Mouse (Mus musculus): ENCODE results near the gene Hbq1a. TPM values are rescaled to one million over a fixed set of nuclear protein-coding genes. Genes with fewer than 3 reads are reported as not detected.

Gene Hbq1a
- polyA plus RNA-seq, 1 experiment from 2014 or later: 1.5 TPM

Other genes with a start within 250 kb of the Hbq1a start
- 1.5 TPM in 1 of 2 replicates, not detected in the other for gene Il9r, start 99.8 kb upstream of the Hbq1a start, polyA plus RNA-seq (2015; fragmentation: Nextera tagmentation; extraction: Ambion mirVana)
- 45.6 and 54.3 TPM in 2 replicates for gene Snrnp25, start 94.7 kb upstream of the Hbq1a start, polyA plus RNA-seq (2015; fragmentation: Nextera tagmentation; extraction: Ambion mirVana)
- 23.8 and 28.4 TPM in 2 replicates for gene Rhbdf1, start 77.8 kb upstream of the Hbq1a start, polyA plus RNA-seq (2015; fragmentation: Nextera tagmentation; extraction: Ambion mirVana)
- 33.9 and 37.8 TPM in 2 replicates for gene Mpg, start 73.6 kb upstream of the Hbq1a start, polyA plus RNA-seq (2015; fragmentation: Nextera tagmentation; extraction: Ambion mirVana)
- gene Nprl3, start 32.4 kb upstream of the Hbq1a start, polyA plus RNA-seq (2015; fragmentation: Nextera tagmentation; extraction: Ambion mirVana): 38.8 and 42.5 TPM in 2 replicates
- 33.0 and 50.2 TPM in 2 replicates for gene Hba-x, start 23.7 kb upstream of the Hbq1a start, polyA plus RNA-seq (2015; fragmentation: Nextera tagmentation; extraction: Ambion mirVana)
- gene Hba-a1, start 16.6 kb upstream of the Hbq1a start, polyA plus RNA-seq (2015; fragmentation: Nextera tagmentation; extraction: Ambion mirVana): 2,622 and 3,044 TPM in 2 replicates
- gene Hbq1b, start 13.1 kb upstream of the Hbq1a start, polyA plus RNA-seq (2015; fragmentation: Nextera tagmentation; extraction: Ambion mirVana): 0.93 and 1.1 TPM in 2 replicates
- gene Hba-a2, start 3.6 kb upstream of the Hbq1a start, polyA plus RNA-seq (2015; fragmentation: Nextera tagmentation; extraction: Ambion mirVana): 6,998 and 8,084 TPM in 2 replicates
- 17.2 and 17.8 TPM in 2 replicates for gene Sh3pxd2b, start 47.8 kb downstream of the Hbq1a start, polyA plus RNA-seq (2015; fragmentation: Nextera tagmentation; extraction: Ambion mirVana)
- 34.9 and 38.5 TPM in 2 replicates for gene Ubtd2, start 155.3 kb downstream of the Hbq1a start, polyA plus RNA-seq (2015; fragmentation: Nextera tagmentation; extraction: Ambion mirVana)
- gene Efcab9, start 232.0 kb downstream of the Hbq1a start, polyA plus RNA-seq (2015; fragmentation: Nextera tagmentation; extraction: Ambion mirVana): 0.63 TPM in 1 of 2 replicates, not detected in the other
- gene Stk10, start 233.2 kb downstream of the Hbq1a start, polyA plus RNA-seq (2015; fragmentation: Nextera tagmentation; extraction: Ambion mirVana): 2.3 and 3.9 TPM in 2 replicates